Mouse (Mus musculus) testis, adult 2 months (tissue): ENCODE measurements around the gene Arl15.

Source experiments
- CTCF ChIP-seq: fragments of 200-500 bp; IDR thresholded peaks from 2 replicates; pipeline ENCODE4 v1.5.1; 2012; ENCODE audit warnings: low read depth, mild to moderate bottlenecking, inconsistent platforms, low read length, moderate library complexity; ENCODE audit not compliant: control insufficient read depth, insufficient read depth, insufficient replicate concordance
- POLR2A ChIP-seq: fragments of 200-500 bp; IDR thresholded peaks from 2 replicates; pipeline ENCODE4 v1.6.1; 2012; ENCODE audit warnings: low read depth, mild to moderate bottlenecking, inconsistent platforms, low read length, moderate library complexity; ENCODE audit not compliant: control insufficient read depth

DNA sequence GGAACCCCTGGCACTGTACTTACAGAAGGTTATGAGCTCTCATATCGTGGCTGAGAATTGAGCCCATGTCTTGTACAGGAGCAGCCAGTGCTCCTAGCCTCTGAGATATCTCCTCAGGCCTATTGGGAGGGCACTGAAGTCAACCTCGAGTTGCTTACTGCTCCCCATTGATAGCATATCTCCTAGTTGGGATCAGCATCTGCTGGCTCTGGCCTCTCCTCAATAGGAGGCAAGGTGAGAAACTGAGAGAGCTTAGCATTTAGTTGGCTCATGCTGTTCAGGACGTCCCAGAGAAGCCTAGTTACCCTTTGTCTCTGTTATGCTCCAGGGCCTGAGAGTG, 49.0 kb downstream of the Arl15 start:
- no peak for TF ChIP-seq CTCF
- no peak for TF ChIP-seq POLR2A
